Mouse (Mus musculus) cerebral cortex, adult 2 months (tissue): ENCODE measurements around the gene Tet1.

ENCODE experiments used
- WGBS: fragments of 180-500 bp; shearing (Covaris S2); methylation state at CpG from one replicate; pipeline ENCODE4 v1.1.7; 2018; 5-methylcytosine and 5-hydroxymethylcytosine counted together

Gene Tet1

GRCm38 (mm10) chr10:62892549-62893232, 16.1 kb downstream of the Tet1 start:
- 33% methylated on average over 4 of the region's 4 CpGs for WGBS

- WGBS = 97% methylated on average over 3 of the region's 3 CpGs
Measured at GRCm38 (mm10) chr10:62891025-62891424, 17.8 kb downstream of the Tet1 start.

GRCm38 (mm10) chr10:62886799-62887591, 21.8 kb downstream of the Tet1 start:
- 5% methylated on average over 56 of the region's 56 CpGs for WGBS

GRCm38 (mm10) chr10:62885969-62886798, 22.6 kb downstream of the Tet1 start:
- under 1% methylated on average over 38 of the region's 38 CpGs for WGBS

- 48% methylated on average over 10 of the region's 10 CpGs for WGBS
Measured at GRCm38 (mm10) chr10:62885460-62885859, 23.3 kb downstream of the Tet1 start.

- WGBS = 92% methylated on average over 1 of the region's 1 CpGs
Measured at GRCm38 (mm10) chr10:62884517-62884916, 24.3 kb downstream of the Tet1 start.

GRCm38 (mm10) chr10:62883933-62884372, 24.8 kb downstream of the Tet1 start:
- WGBS = 42% methylated on average over 9 of the region's 9 CpGs

- WGBS = 55% methylated on average over 5 of the region's 5 CpGs
Measured at GRCm38 (mm10) chr10:62881211-62881610, 27.6 kb downstream of the Tet1 start.

GRCm38 (mm10) chr10:62878056-62878455, 30.7 kb downstream of the Tet1 start:
- WGBS = 94% methylated on average over 13 of the region's 13 CpGs

- 91% methylated on average over 4 of the region's 4 CpGs for WGBS
Measured at GRCm38 (mm10) chr10:62875565-62875964, 33.2 kb downstream of the Tet1 start.

GRCm38 (mm10) chr10:62874828-62875227, 34.0 kb downstream of the Tet1 start:
- WGBS = 81% methylated on average over 4 of the region's 4 CpGs

GRCm38 (mm10) chr10:62866035-62866791, 42.6 kb downstream of the Tet1 start:
- 15% methylated on average over 11 of the region's 11 CpGs for WGBS

GRCm38 (mm10) chr10:62865167-62866034, 43.4 kb downstream of the Tet1 start:
- WGBS = under 1% methylated on average over 28 of the region's 28 CpGs

- WGBS = 11% methylated on average over 3 of the region's 3 CpGs
Measured at GRCm38 (mm10) chr10:62863563-62863962, 45.2 kb downstream of the Tet1 start.

- 90% methylated on average over 1 of the region's 1 CpGs for WGBS
Measured at GRCm38 (mm10) chr10:62862435-62862834, 46.4 kb downstream of the Tet1 start.

GRCm38 (mm10) chr10:62858967-62859366, 49.8 kb downstream of the Tet1 start:
- WGBS = 92% methylated on average over 5 of the region's 5 CpGs

- WGBS = 76% methylated on average over 10 of the region's 10 CpGs
Measured at GRCm38 (mm10) chr10:62856690-62857290, 52.0 kb downstream of the Tet1 start.

- WGBS = 90% methylated on average over 2 of the region's 2 CpGs
Measured at GRCm38 (mm10) chr10:62854992-62855391, 53.8 kb downstream of the Tet1 start.

GRCm38 (mm10) chr10:62854581-62854980, 54.2 kb downstream of the Tet1 start:
- 92% methylated on average over 4 of the region's 4 CpGs for WGBS

- 63% methylated on average over 7 of the region's 7 CpGs for WGBS
Measured at GRCm38 (mm10) chr10:62851578-62851977, 57.2 kb downstream of the Tet1 start.
